Mouse (Mus musculus): ENCODE measurements at regions not wholly inside any gene's neighbourhood (a gene's known extent, or its start where the extent isn't known, plus 50 kb on each side); places are given as distances from the start of the nearest gene placed in this dataset.
A peak's percentile ranks its signal among the peaks of the same experiment; 100 is the strongest.

- WGBS = 38% methylated on average over 6 of the region's 6 CpGs
- DNase-seq (ENCODE audit: low spot score) (no peak), ATAC-seq (ENCODE audit: insufficient read depth, low read depth) (no peak)
- no peaks in the 10 kb centered on the region for H3K27me3 ChIP-seq (ENCODE audit: control insufficient read depth, insufficient read depth, low read length)
- no peak overlapping the region for H3K4me3 ChIP-seq (ENCODE audit: low read depth, low read length)
- no peaks in the 10 kb centered on the region for H3K36me3 ChIP-seq (replicated peaks; ENCODE audit: control insufficient read depth, insufficient read depth, low read length)
- 0 out of 2 replicates have a peak, but pooled peaks cover 4% of the 10 kb centered on the region for H3K4me1 ChIP-seq (ENCODE audit: control insufficient read depth, insufficient read depth)
- H3K9ac ChIP-seq (replicated peaks; ENCODE audit: low read depth, low read length) = no peak overlapping the region
- TF ChIP-seq EP300 (IDR thresholded peaks at IDR 0.05; ENCODE audit: low read depth) (no peak), CTCF (IDR thresholded peaks at IDR 0.05; ENCODE audit: low read depth) (no peak)
- no peak overlapping the region for H3K27ac ChIP-seq (ENCODE audit: low read depth)
- no peaks in the 10 kb centered on the region for H3K9me3 ChIP-seq (replicated peaks; ENCODE audit: control insufficient read depth, low read length)
- H3K4me2 ChIP-seq (ENCODE audit: low read depth, low read length) = no peak overlapping the region
Observed at GRCm38 (mm10) chr2:21267149-21267761, 61.7 kb downstream of the Thnsl1 start.

GRCm38 (mm10) chr2:21269989-21270846 is 64.7 kb downstream of the Thnsl1 start:
- peak; percentile 31 for DNase-seq (ENCODE audit: low spot score)
- 53% methylated on average over 12 of the region's 12 CpGs for WGBS

GRCm38 (mm10) chr2:21273416-21273815 is 67.9 kb downstream of the Thnsl1 start:
- 85% methylated on average over 4 of the region's 4 CpGs for WGBS
- Histone ChIP-seq H3K9me3 (replicated peaks; ENCODE audit: control insufficient read depth, low read length) (no peaks in the 10 kb centered on the region), H3K9ac (replicated peaks; ENCODE audit: low read depth, low read length) (no peak overlapping the region), H3K36me3 (replicated peaks; ENCODE audit: control insufficient read depth, insufficient read depth, low read length) (no peaks in the 10 kb centered on the region), H3K27me3 (ENCODE audit: control insufficient read depth, insufficient read depth, low read length) (no peaks in the 10 kb centered on the region), H3K4me3 (ENCODE audit: low read depth, low read length) (no peak overlapping the region), H3K4me1 (ENCODE audit: control insufficient read depth, insufficient read depth) (0 out of 2 replicates have a peak, but pooled peaks cover 4% of the 10 kb centered on the region), H3K4me2 (ENCODE audit: low read depth, low read length) (no peak overlapping the region), H3K27ac (ENCODE audit: low read depth) (no peak overlapping the region)
- DNase-seq (ENCODE audit: low spot score) (no peak), ATAC-seq (ENCODE audit: insufficient read depth, low read depth) (no peak)
- no peak for TF ChIP-seq CTCF (IDR thresholded peaks at IDR 0.05; ENCODE audit: low read depth)
- no peak for TF ChIP-seq EP300 (IDR thresholded peaks at IDR 0.05; ENCODE audit: low read depth)

More at GRCm38 (mm10) chr2:21269989-21270846, 64.7 kb downstream of the Thnsl1 start:
- ATAC-seq (ENCODE audit: insufficient read depth, low read depth) = no peak
- H3K9ac ChIP-seq (replicated peaks; ENCODE audit: low read depth, low read length) = no peak overlapping the region
- H3K27me3 ChIP-seq (ENCODE audit: control insufficient read depth, insufficient read depth, low read length) = no peaks in the 10 kb centered on the region
- H3K27ac ChIP-seq (ENCODE audit: low read depth) = no peak overlapping the region
- no peaks in the 10 kb centered on the region for H3K9me3 ChIP-seq (replicated peaks; ENCODE audit: control insufficient read depth, low read length)
- TF ChIP-seq EP300 (IDR thresholded peaks at IDR 0.05; ENCODE audit: low read depth) = no peak
- no peak overlapping the region for H3K4me3 ChIP-seq (ENCODE audit: low read depth, low read length)
- H3K4me1 ChIP-seq (ENCODE audit: control insufficient read depth, insufficient read depth) = 0 out of 2 replicates have a peak, but pooled peaks cover 4% of the 10 kb centered on the region
- no peaks in the 10 kb centered on the region for H3K36me3 ChIP-seq (replicated peaks; ENCODE audit: control insufficient read depth, insufficient read depth, low read length)
- H3K4me2 ChIP-seq (ENCODE audit: low read depth, low read length) = no peak overlapping the region

GRCm38 (mm10) chr2:21275315-21275714 is 69.8 kb downstream of the Thnsl1 start:
- no peak overlapping the region for H3K9ac ChIP-seq (replicated peaks; ENCODE audit: low read depth, low read length)
- no peak for TF ChIP-seq CTCF (IDR thresholded peaks at IDR 0.05; ENCODE audit: low read depth)
- 0 out of 2 replicates have a peak, but pooled peaks cover under 1% of the 10 kb centered on the region for H3K4me1 ChIP-seq (ENCODE audit: control insufficient read depth, insufficient read depth)
- 81% methylated on average over 4 of the region's 4 CpGs for WGBS
- no peaks in the 10 kb centered on the region for H3K36me3 ChIP-seq (replicated peaks; ENCODE audit: control insufficient read depth, insufficient read depth, low read length)
- ATAC-seq (ENCODE audit: insufficient read depth, low read depth) (no peak), DNase-seq (ENCODE audit: low spot score) (no peak)
- H3K4me2 ChIP-seq (ENCODE audit: low read depth, low read length) = no peak overlapping the region
- H3K27me3 ChIP-seq (ENCODE audit: control insufficient read depth, insufficient read depth, low read length) = no peaks in the 10 kb centered on the region
- no peaks in the 10 kb centered on the region for H3K9me3 ChIP-seq (replicated peaks; ENCODE audit: control insufficient read depth, low read length)
- H3K4me3 ChIP-seq (ENCODE audit: low read depth, low read length) = no peak overlapping the region
- no peak overlapping the region for H3K27ac ChIP-seq (ENCODE audit: low read depth)

- peak; percentile 28 for DNase-seq (ENCODE audit: low spot score)
- no peak overlapping the region for H3K4me3 ChIP-seq (ENCODE audit: low read depth, low read length)
- H3K27me3 ChIP-seq (ENCODE audit: control insufficient read depth, insufficient read depth, low read length) = no peaks in the 10 kb centered on the region
- no peak overlapping the region for H3K27ac ChIP-seq (ENCODE audit: low read depth)
- no peaks in the 10 kb centered on the region for H3K4me1 ChIP-seq (ENCODE audit: control insufficient read depth, insufficient read depth)
- H3K4me2 ChIP-seq (ENCODE audit: low read depth, low read length) = no peak overlapping the region
- H3K9me3 ChIP-seq (replicated peaks; ENCODE audit: control insufficient read depth, low read length) = no peaks in the 10 kb centered on the region
- H3K36me3 ChIP-seq (replicated peaks; ENCODE audit: control insufficient read depth, insufficient read depth, low read length) = no peaks in the 10 kb centered on the region
- ATAC-seq (ENCODE audit: insufficient read depth, low read depth) = peak; percentile 79
- WGBS = 32% methylated on average over 9 of the region's 9 CpGs
- H3K9ac ChIP-seq (replicated peaks; ENCODE audit: low read depth, low read length) = no peak overlapping the region
- TF ChIP-seq CTCF (IDR thresholded peaks at IDR 0.05; ENCODE audit: low read depth) = peak; percentile 87
- no peak for TF ChIP-seq EP300 (IDR thresholded peaks at IDR 0.05; ENCODE audit: low read depth)
Observed at GRCm38 (mm10) chr2:21280794-21281420, 75.4 kb downstream of the Thnsl1 start.
